Mouse (Mus musculus): ENCODE measurements around the gene Tfcp2. TPM values are rescaled to one million over a fixed set of nuclear protein-coding genes. Genes with fewer than 3 reads are reported as not detected.

Tfcp2 gene
- total RNA-seq, 2 experiments from 2014 or later = 18.5 to 21.7 TPM

DNA sequence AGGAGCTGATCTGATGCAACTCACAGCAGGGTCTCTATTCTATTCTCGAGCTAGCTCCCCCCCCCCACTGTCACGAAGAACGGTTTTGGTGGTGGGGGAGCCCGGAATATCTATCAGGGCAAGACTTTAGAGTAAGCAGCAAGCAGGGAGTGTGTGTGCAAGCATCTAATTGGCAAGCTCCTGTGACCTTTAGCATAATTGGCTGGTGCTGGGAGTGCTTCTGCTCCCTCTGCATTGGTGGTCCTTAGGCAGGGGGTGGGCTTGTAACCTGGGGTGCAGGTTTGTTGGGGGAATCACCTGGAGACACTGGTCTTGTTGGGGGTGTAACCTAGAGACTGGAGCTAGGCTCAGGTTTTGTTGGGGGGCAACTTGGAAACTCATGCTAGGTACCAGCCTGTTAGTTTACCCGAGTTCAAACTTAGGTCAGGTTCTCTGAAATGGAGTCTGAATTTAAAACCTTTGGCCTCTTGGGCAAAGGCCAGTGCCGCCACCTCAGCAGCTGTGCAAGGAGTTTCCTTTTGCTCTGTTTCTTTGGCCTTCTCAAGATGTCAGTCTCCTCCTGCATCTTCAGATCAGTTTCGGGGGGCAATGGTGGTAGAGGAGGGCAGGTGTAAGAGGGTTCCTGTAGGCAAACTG, 95.3 kb downstream of the Tfcp2 start:
- no peak for ATAC-seq (replicated peaks; ENCODE audit: low FRiP score, low TSS enrichment, poor library complexity, severe bottlenecking)

DNA sequence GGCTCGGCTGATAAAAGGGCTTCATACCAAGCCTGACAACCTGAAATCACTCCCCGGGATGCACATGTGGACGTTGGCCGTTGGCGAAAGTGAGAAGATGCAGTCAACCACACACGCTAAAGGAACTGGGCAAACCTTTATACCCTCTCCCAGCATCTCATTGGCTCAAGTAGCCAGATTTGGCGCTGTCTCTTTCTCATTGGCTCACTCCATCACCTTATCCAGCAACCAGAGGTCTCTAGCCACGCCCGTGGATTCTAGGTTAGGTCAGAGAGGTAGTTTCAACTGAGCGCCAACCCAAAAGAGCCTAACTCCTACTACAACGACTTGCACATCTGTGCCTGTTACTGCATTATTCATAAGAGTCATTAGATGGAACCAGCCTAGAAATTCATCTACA, 99.3 kb downstream of the Tfcp2 start:
- ATAC-seq (replicated peaks; ENCODE audit: low FRiP score, low TSS enrichment, poor library complexity, severe bottlenecking) = no peak

DNA sequence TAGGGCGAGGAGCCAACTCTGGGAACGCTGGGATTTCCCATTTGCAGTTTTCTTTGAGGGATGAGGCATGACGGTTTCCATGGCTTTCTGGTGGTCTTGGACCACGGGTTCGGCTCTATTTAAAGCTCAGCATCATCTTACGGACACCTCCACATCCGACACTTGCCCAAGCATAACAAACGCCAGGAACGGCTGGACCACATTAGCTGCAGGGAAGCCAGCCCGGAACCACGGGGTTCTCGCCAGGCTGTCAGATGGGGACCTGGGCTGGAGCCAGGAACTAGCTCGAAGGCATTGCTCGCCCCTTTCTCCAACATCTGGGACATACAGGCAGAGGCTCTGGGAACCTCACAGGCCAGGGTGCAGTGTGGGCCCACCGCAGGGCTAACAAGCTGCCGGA, 100.6 kb downstream of the Tfcp2 start:
- ATAC-seq (replicated peaks; ENCODE audit: low FRiP score, low TSS enrichment, poor library complexity, severe bottlenecking) = no peak

DNA sequence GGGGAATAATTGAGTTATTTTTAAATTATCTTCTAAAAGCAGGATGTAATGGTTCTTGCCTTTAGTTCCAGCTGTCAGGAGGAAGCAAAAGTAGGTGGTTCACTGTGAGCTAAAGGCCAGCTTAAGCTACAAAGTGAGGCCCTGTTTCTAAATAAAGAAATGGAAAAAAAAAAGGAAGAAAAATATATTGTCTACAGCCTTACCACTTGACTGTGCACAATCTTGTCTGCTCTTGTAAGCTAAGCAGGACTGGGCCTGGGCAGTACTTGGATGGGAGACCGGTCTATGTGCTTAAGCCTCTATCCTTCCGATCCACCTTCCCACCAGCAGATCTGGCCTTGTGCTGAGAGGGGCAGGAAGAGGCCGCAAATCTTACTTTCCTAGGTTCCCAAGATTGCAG, 102.3 kb downstream of the Tfcp2 start:
- ATAC-seq (replicated peaks; ENCODE audit: low FRiP score, low TSS enrichment, poor library complexity, severe bottlenecking) = no peak

DNA sequence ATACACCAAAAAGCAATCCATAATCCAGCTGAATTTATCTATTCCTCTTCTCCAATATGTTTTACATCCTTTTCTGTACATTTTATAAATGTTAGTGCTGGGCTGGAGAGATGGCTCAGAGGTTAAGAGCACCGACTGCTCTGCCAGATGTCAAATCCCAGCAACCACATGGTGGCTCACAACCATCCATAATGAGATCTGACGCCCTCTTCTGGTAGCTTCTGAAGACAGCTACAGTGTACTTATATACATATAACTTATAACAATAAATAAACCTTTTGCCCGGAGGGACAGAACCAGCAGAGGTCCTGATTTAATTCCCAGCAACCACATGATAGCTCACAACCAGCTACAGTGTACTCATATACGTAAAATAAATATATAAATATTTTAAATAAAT, 103.2 kb downstream of the Tfcp2 start:
- ATAC-seq (replicated peaks; ENCODE audit: low FRiP score, low TSS enrichment, poor library complexity, severe bottlenecking) = no peak

Other genes with a start within 250 kb of the Tfcp2 start
- gene Mettl7a1, start 247.9 kb downstream of the Tfcp2 start, total RNA-seq (2014; fragmentation: Nextera tagmentation) = 38.9 and 45.1 TPM in 2 replicates
- 65.6 and 68.2 TPM in 2 replicates for gene Mettl7a1, start 247.9 kb downstream of the Tfcp2 start, total RNA-seq (2017)
- gene Mettl7a3, start 217.1 kb downstream of the Tfcp2 start, total RNA-seq (2014; fragmentation: Nextera tagmentation) = 0.26 TPM in 1 of 2 replicates, not detected in the other
- gene Mettl7a3, start 217.1 kb downstream of the Tfcp2 start, total RNA-seq (2017) = 1.7 TPM in 1 of 2 replicates, not detected in the other
- not detected in 2 replicates for gene Methig1, start 198.9 kb downstream of the Tfcp2 start, total RNA-seq (2014; fragmentation: Nextera tagmentation)
- gene Methig1, start 198.9 kb downstream of the Tfcp2 start, total RNA-seq (2017) = not detected in 2 replicates
- not detected in 2 replicates for gene Mettl7a2, start 198.8 kb downstream of the Tfcp2 start, total RNA-seq (2014; fragmentation: Nextera tagmentation)
- not detected in 2 replicates for gene Mettl7a2, start 198.8 kb downstream of the Tfcp2 start, total RNA-seq (2017)
- not detected in 2 replicates for gene Higd1c, start 187.5 kb downstream of the Tfcp2 start, total RNA-seq (2014; fragmentation: Nextera tagmentation)
- gene Higd1c, start 187.5 kb downstream of the Tfcp2 start, total RNA-seq (2017) = not detected in 2 replicates
- gene Gm5475, start 129.9 kb downstream of the Tfcp2 start, total RNA-seq (2014; fragmentation: Nextera tagmentation) = not detected in 2 replicates
- not detected in 2 replicates for gene Gm5475, start 129.9 kb downstream of the Tfcp2 start, total RNA-seq (2017)
- gene Slc11a2, start 126.9 kb downstream of the Tfcp2 start, total RNA-seq (2014; fragmentation: Nextera tagmentation) = 67.0 and 82.9 TPM in 2 replicates
- 29.2 and 32.5 TPM in 2 replicates for gene Slc11a2, start 126.9 kb downstream of the Tfcp2 start, total RNA-seq (2017)
- gene Letmd1, start 83.0 kb downstream of the Tfcp2 start, total RNA-seq (2014; fragmentation: Nextera tagmentation) = 42.9 and 43.9 TPM in 2 replicates
- gene Letmd1, start 83.0 kb downstream of the Tfcp2 start, total RNA-seq (2017) = 19.5 and 23.3 TPM in 2 replicates
- 1.7 and 1.9 TPM in 2 replicates for gene Csrnp2, start 56.5 kb downstream of the Tfcp2 start, total RNA-seq (2014; fragmentation: Nextera tagmentation)
- 2.2 and 3.1 TPM in 2 replicates for gene Csrnp2, start 56.5 kb downstream of the Tfcp2 start, total RNA-seq (2017)
- 0.96 and 1.2 TPM in 2 replicates for gene Pou6f1, start 48.0 kb upstream of the Tfcp2 start, total RNA-seq (2014; fragmentation: Nextera tagmentation)
- not detected in 2 replicates for gene Pou6f1, start 48.0 kb upstream of the Tfcp2 start, total RNA-seq (2017)
- gene Dazap2, start 63.3 kb upstream of the Tfcp2 start, total RNA-seq (2014; fragmentation: Nextera tagmentation) = 208 and 229 TPM in 2 replicates
- 148 and 159 TPM in 2 replicates for gene Dazap2, start 63.3 kb upstream of the Tfcp2 start, total RNA-seq (2017)
- gene Smagp, start 84.9 kb upstream of the Tfcp2 start, total RNA-seq (2014; fragmentation: Nextera tagmentation) = 3.3 and 4.4 TPM in 2 replicates
- 4.8 TPM in 1 of 2 replicates, not detected in the other for gene Smagp, start 84.9 kb upstream of the Tfcp2 start, total RNA-seq (2017)
- 33.2 and 37.0 TPM in 2 replicates for gene Bin2, start 117.5 kb upstream of the Tfcp2 start, total RNA-seq (2014; fragmentation: Nextera tagmentation)
- gene Bin2, start 117.5 kb upstream of the Tfcp2 start, total RNA-seq (2017) = 57.3 and 57.4 TPM in 2 replicates
- 124 and 168 TPM in 2 replicates for gene Cela1, start 135.9 kb upstream of the Tfcp2 start, total RNA-seq (2014; fragmentation: Nextera tagmentation)
- gene Cela1, start 135.9 kb upstream of the Tfcp2 start, total RNA-seq (2017) = 87.7 and 112 TPM in 2 replicates
- gene Galnt6, start 177.4 kb upstream of the Tfcp2 start, total RNA-seq (2014; fragmentation: Nextera tagmentation) = 22.4 and 22.6 TPM in 2 replicates
- 26.6 and 39.5 TPM in 2 replicates for gene Galnt6, start 177.4 kb upstream of the Tfcp2 start, total RNA-seq (2017)
- gene Slc4a8, start 209.7 kb upstream of the Tfcp2 start, total RNA-seq (2014; fragmentation: Nextera tagmentation) = 0.26 and 3.1 TPM in 2 replicates
- 0.33 TPM in 1 of 2 replicates, not detected in the other for gene Slc4a8, start 209.7 kb upstream of the Tfcp2 start, total RNA-seq (2017)